Mouse (Mus musculus) E14TG2a.4 (cell line): ENCODE results near the gene Hcfc1.

Experiments used
- CTCF ChIP-seq: conservative IDR thresholded peaks from 2 replicates; pipeline ENCODE4 v1.5.1; 2014; ENCODE audit warnings: low read length
- NANOG ChIP-seq: IDR thresholded peaks from 2 replicates; pipeline ENCODE4 v1.6.1; 2014; ENCODE audit warnings: borderline replicate concordance, low read length, mixed read lengths
- POU5F1 ChIP-seq: IDR thresholded peaks from 2 replicates; pipeline ENCODE4 v1.6.1; 2014; ENCODE audit warnings: low read length, borderline replicate concordance

GRCm38 (mm10) chrX:73918631-73919030 is 47.5 kb downstream of the Hcfc1 start:
- TF ChIP-seq CTCF (no peak), NANOG (no peak), POU5F1 (no peak)
